Mouse (Mus musculus) left cerebral cortex, adult 2 months (tissue): ENCODE data around the gene Reg4. TPM values are rescaled to one million over a fixed set of nuclear protein-coding genes. Genes with fewer than 3 reads are reported as not detected.

Experiments
- DNase-seq, 2 experiments: peaks; one replicate each; pipeline ENCODE4 v3.0.0; 2021 to 2022; ENCODE audit warnings: low spot score in 2 of 2, mixed read lengths in 1 of 2; ENCODE audit errors: extremely low spot score in 1 of 2
- H3K27ac ChIP-seq: fragments of 200-600 bp; 2 replicates; pipeline ENCODE4 v1.8.1; 2022
- H3K4me3 ChIP-seq: fragments of 200-600 bp; 2 replicates; pipeline ENCODE4 v1.8.1; 2022
- CTCF ChIP-seq: fragments of 200-600 bp; IDR thresholded peaks from 2 replicates; pipeline ENCODE4 v1.8.1; 2022; ENCODE audit warnings: antibody characterized with exemption, mild to moderate bottlenecking, moderate library complexity
- intact Hi-C: fragments of 180-260 bp; cut with DNase I; formaldehyde crosslinking; loops from one replicate; pipeline ENCODE4 v1.15.1; 2025
- long read RNA-seq, 2 experiments: library from polyadenylated mRNA; stranded (forward); transcript quantifications; one replicate each; pipeline ENCODE4 v2.0.0; 2021; ENCODE audit warnings: borderline mapping rate in 2 of 2
- total RNA-seq, 2 experiments: library from RNA; stranded (reverse); gene quantifications; 2 replicates each; pipeline ENCODE4 v1.2.3; 2021

Gene Reg4
- not detected for total RNA-seq
- long read RNA-seq, experiment 1, result 0 reads
- long read RNA-seq, experiment 2, result 0 reads

DNA sequence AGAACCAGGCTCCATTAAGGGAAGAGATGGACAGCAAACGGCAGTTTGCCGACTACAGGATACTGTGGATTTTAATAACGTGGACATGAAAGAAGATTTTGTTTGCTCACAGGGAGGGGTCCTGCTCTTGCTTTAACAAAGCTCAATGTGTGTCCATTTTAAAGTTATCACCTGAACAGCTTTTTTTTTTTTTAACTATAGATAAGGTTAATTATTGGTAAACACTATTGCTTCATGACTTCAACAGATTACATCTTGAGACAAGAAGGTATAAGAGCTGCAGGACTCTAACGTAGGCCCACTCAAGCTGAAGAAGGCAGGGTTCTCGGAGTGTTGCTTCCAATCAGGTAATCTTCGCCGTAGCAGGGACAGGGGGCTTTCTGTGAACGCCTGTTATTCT, at the start of gene Reg4:
Reg4 (plus strand) TSS at position 301 of the 400 bp plus-strand sequence.
- no peak for TF ChIP-seq CTCF
- intact Hi-C loops, result loop anchor here (5.0 to 10.0 kb wide), 2 partner anchors 210 to 537 kb away; partner anchors contain the start of gene Notch2
- no peak for DNase-seq
- no peak within 1 kb of the TSS for H3K4me3 ChIP-seq
- H3K27ac ChIP-seq, result no peak within 1 kb of the TSS

GRCm38 (mm10) chr3:98178340-98178739, 43.6 kb upstream of the Reg4 start:
- Histone ChIP-seq H3K27ac (peak overlapping the region; percentile 37), H3K4me3 (no peak overlapping the region)
- intact Hi-C loops, result no loop called here
- peak; percentile 17 for DNase-seq
- TF ChIP-seq CTCF, result no peak

GRCm38 (mm10) chr3:98180805-98181204, 41.2 kb upstream of the Reg4 start:
- H3K27ac ChIP-seq, result no peak overlapping the region
- H3K4me3 ChIP-seq, result no peak overlapping the region
- intact Hi-C loops, result loop anchor here (1.0 to 5.0 kb wide), 2 partner anchors 43 to 131 kb away; no protein-coding TSS in a partner anchor
- peak; percentile 31 to 35 for DNase-seq
- peak; percentile 65 for TF ChIP-seq CTCF

- intact Hi-C loops, result no loop called here
- Histone ChIP-seq H3K27ac (no peak overlapping the region), H3K4me3 (no peak overlapping the region)
- no peak for TF ChIP-seq CTCF
- DNase-seq, result no peak
Observed at GRCm38 (mm10) chr3:98185163-98185714, 36.7 kb upstream of the Reg4 start.

DNA sequence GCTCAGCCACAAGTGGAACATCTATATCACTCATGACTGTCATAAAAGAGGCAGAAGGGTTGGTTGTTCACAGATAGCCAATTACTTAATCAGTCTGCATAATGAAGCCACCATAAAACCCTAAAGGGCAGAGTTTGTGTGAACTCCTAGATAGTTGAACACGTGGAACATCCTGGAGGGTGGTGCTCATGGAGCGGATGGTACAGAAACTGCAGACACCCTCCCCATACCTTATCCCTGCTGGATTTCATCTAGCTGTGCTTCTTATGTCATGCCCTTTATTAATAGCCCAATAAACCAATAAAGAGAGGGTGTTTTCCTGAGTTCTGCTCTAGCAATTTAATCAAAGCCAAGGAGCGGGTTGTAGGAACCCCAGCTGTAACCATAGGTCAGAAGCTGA, 34.2 kb upstream of the Reg4 start:
- no peak for DNase-seq
- Histone ChIP-seq H3K4me3 (no peak overlapping the region), H3K27ac (no peak overlapping the region)
- no peak for TF ChIP-seq CTCF
- intact Hi-C loops, result no loop called here

DNA sequence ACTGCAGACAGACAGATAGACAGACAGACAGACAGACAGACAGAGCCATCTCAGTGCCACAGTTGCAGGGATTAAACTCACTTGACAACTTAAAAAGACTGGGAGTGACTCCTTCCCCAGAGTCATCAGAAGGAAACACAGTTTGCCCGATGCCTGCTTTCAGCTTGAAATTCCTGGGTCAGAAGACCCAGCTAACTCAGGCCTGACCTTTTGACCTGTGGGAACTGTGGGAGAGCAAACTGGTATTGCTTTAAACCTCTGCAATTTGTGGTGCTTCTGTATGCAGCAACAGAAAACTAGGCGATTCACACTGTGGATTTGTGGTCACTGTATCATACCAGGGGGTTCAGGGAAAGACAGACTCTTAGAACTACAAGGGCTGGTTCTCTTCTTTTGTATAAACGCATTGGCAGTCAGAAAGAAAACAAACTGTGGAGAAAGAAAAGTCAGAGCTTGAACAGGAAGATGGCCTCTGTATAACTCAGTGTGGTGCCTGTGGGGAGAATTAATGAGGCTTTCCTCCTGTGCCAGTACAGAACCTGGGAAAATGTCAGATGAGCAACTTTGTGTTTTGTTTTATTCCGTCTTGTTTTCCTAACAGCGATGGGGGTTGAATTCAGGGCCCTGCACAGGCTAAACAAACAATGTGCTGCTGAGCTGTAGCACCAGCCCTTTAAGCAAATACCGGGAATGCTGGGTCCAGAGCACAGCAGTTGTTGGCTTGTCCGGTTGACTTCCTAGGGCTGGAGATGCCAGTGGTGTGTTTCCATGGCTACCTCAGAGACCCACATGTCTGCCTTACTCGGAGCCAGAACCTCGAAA, 24.0 kb upstream of the Reg4 start:
- Histone ChIP-seq H3K4me3 (no peak overlapping the region), H3K27ac (no peak overlapping the region; the same call in 1 of the 2 replicates)
- no peak for DNase-seq
- intact Hi-C loops, result no loop called here
- TF ChIP-seq CTCF, result no peak

DNA sequence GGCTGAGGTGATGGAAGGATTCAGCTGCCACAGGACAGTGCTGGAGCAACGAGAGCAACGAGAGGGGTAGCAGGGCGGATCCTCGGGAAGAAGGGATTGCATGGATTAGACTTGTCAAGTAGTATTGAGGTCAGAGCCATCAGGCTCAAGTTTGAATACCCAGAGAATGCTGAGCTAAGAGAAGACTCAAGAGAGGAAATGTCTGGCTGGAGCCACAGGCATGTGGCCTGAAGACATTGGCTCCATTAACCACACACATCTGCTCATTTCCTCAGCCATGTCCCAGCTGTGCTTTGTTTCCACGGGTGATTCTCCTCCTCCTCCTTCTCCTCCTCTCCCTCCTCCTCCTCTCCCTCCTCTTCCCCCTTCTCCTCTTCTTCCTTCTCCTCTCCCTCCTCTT, 22.2 kb upstream of the Reg4 start:
- TF ChIP-seq CTCF, result no peak
- H3K27ac ChIP-seq, result no peak overlapping the region
- intact Hi-C loops, result no loop called here
- DNase-seq, result no peak
- no peak overlapping the region for H3K4me3 ChIP-seq

GRCm38 (mm10) chr3:98203282-98203681, 18.7 kb upstream of the Reg4 start:
- no peak for DNase-seq
- Histone ChIP-seq H3K4me3 (no peak overlapping the region), H3K27ac (no peak overlapping the region)
- intact Hi-C loops, result no loop called here
- TF ChIP-seq CTCF, result no peak

- DNase-seq, result no peak
- intact Hi-C loops, result no loop called here
- no peak overlapping the region for H3K27ac ChIP-seq
- H3K4me3 ChIP-seq, result no peak overlapping the region
- TF ChIP-seq CTCF, result no peak
Observed at GRCm38 (mm10) chr3:98206977-98207376, 15.0 kb upstream of the Reg4 start.

GRCm38 (mm10) chr3:98209161-98209560, 12.8 kb upstream of the Reg4 start:
- DNase-seq, result no peak
- no peak for TF ChIP-seq CTCF
- Histone ChIP-seq H3K4me3 (no peak overlapping the region), H3K27ac (no peak overlapping the region)
- intact Hi-C loops, result no loop called here

GRCm38 (mm10) chr3:98210860-98211259, 11.1 kb upstream of the Reg4 start:
- H3K27ac ChIP-seq, result peak overlapping the region; percentile 20

GRCm38 (mm10) chr3:98211301-98212081, 10.5 kb upstream of the Reg4 start:
- Histone ChIP-seq H3K4me3 (no peak overlapping the region), H3K27ac (no peak overlapping the region; the same call in 1 of the 2 replicates)
- intact Hi-C loops, result loop anchor here (5.0 kb wide), 1 partner anchor 144 kb away; no protein-coding TSS in a partner anchor
- peak; percentile 48 to 52 for DNase-seq
- TF ChIP-seq CTCF, result no peak

More at GRCm38 (mm10) chr3:98210860-98211259, 11.1 kb upstream of the Reg4 start:
- TF ChIP-seq CTCF, result no peak
- intact Hi-C loops, result loop anchor here (5.0 kb wide), 1 partner anchor 144 kb away; no protein-coding TSS in a partner anchor
- DNase-seq, result no peak
- no peak overlapping the region for H3K4me3 ChIP-seq
